Mouse (Mus musculus): ENCODE results near the gene Ccl7.

The Ccl7 gene

DNA sequence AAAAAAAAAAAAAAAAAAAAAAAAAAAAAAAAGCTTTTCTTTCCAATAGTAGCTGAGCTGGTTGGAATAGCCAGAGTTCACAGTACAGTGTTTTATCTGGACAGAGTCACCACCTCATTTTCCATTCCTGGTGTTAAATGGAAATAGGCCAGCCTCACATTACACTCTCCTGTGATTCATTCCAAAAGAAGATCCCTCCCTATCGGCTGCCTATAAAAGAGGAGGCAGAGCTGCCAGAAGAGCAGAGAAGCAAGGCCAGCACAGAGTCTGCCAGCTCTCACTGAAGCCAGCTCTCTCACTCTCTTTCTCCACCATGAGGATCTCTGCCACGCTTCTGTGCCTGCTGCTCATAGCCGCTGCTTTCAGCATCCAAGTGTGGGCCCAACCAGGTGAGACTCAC lies at the start of gene Ccl7:
Ccl7 (plus strand) TSS at position 242 of the 400 bp plus-strand sequence.
- no peak for DNase-seq

DNA sequence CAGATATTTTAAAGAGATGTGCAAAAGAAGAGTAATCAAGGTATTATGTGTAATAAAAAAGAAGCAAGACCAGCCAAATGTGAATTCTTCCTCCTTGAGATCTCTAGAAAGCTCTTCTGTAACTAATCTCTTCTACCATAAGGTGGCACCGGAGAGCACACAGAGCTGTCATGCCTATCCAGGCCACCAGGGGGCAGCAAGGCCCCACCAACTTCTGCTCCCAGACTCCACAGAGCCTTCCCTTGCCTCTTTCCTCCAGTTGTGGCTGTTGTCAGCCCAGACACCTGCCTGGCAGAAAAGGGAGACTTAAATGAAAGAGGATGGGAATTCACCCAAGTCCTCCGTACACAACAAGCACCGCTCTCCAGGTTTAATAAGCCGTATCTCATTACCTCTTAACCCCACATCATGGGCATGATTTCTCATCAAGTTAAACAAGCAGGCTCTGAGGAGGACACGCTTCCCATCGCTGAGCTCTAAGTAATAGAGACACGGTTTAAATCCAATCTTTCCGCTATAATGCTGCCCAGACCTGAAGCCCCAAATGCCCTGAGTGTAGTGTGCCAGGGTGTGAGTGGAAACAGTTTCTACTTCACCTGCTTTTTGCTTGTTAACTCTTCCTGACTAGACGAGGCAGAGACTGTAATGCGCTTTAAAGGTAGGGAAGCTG lies 49.2 kb upstream of the Ccl7 start:
- peak; percentile 50 for DNase-seq

DNA sequence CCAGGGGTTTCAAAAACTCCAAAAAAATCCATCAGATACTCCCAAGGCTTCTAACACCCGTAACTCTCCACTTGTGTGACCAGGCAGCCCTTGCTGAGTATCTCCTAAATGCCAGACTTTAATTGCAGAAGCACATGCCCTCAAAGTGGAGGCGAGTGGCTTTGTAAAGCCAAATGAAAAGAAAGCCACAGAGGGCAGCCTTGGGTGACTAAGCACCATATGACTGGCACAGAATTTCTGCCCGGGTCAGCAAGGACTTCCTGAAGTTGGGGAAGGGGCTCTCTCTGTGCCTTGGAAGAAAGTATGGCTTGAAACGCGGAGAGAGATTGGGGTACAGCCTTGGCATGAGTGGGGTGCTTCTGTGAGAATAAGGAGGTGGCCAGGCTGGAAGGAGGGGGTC lies 48.4 kb upstream of the Ccl7 start:
- no peak for DNase-seq

DNA sequence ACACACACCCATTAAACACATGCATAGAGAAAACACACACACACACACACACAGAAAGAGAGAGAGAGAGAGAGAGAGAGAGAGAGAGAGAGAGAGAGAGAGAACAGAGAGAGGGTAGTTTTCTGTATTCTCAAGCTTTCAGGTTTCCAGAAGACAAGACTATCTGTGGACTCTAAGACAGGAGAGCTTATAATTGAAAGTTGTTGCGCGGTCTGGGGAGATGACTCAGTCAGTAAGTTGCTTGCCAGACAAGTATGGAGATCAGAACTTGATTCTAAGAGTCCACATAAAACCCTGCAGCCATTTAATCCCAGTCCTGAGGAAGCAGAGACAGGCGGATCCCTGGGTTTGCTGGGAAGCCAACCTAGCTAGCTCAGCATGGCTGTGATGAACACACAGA lies 46.9 kb upstream of the Ccl7 start:
- no peak for DNase-seq

DNA sequence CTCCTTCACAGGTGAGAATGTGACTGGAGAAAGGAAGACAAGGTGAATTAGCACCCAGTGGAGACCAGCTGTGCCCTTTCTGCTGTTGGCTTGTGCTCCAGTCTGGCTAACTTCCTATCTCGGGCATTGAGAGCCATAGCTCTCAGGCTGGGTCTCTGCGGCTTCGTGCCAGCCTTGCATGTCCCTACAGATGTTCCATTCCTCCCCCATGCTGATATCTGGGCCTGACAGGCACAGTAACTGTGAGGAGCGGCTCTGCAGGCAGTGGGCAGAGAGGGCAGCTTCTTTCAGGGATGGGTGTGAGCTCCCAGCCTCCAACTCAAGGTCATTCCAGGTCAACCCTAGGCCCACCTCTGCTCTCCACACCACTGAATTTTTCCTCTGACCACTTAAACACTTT lies 46.0 kb upstream of the Ccl7 start:
- DNase-seq, result no peak

DNA sequence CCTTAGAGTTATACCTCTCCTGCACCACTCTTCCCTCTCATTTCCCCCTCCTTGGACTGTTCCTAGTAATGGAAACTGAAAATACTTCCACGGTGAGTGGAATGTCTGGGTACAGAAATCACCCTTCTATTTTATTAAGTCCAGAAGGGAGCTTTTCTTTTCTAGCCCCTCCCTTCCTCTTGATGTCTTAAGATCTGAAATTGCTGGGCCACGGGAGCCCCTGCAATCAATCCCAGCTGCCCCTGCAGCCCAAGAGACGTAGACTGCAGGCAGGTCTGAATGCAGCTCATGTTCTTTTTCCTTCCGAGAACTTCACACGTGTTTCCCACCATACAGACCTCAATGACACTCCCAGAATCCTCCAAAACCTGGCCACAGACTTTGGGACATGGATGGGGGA lies 44.9 kb upstream of the Ccl7 start:
- no peak for DNase-seq

DNA sequence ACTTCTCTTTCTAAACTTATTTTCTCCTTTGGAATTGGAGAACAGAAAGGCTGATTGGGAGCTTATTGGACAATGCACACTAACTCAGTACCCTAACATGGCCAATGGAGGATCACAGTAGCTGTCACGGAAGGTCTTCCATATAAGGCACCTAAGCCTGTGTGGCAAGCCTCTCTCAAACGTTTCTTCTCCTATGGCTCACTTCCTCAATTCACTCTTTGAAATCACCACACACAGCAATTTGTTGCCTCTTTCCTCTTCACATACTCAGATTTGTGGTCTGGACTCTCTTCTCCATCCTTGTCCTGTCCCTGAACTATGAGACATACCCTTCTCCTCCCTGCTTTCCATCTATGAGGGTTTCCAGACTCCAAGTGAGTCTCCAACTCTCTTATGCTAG lies 40.7 kb upstream of the Ccl7 start:
- DNase-seq, result no peak

DNA sequence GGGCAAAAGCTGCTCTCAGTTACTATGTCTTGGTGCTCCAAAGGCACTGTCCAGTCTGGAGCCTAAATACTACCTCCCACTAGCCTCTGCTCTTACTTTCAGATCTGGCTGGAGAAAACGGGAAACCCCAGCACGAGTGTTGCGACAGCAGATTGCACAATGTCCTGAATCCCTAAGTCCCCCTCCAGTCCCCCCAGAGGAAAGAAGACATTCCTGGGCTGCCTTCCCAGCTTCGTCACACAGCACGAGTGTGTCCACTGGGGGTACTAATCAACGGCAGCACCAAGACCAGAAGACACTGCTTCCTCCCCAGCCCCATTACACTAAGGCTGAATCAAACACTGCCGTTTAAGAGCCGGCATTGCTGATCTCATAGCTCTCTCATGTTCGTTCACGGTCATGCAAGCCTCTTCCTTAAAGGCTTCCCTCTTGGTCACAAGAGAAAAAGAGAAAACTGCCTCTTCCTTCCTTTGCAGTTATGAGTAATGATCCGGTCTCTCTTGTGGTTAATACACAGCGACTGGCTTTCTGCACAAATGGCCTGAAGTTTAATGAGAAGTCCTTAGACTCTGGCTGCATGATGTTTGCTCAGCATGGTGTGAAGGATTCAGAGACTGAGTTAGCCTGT lies 38.6 kb upstream of the Ccl7 start:
- no peak for DNase-seq

DNA sequence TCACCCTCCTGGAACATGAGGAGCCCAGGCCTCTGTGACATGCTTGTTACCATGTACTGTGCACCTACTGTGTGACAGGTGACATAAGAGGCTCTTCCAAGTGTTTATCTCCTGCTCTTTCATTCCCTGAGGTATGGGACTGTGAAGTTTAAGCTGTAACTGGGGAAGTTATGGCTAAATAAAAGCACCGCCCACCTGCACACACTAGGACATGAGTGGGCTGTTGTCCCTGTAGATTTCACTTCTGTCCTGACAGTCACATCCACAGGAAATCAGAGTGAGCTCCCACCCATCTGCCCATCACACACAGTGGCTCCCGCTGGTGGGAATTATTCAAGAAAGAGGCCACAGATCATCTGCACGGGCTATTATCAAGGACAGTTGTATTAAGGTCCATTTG lies 35.4 kb upstream of the Ccl7 start:
- no peak for DNase-seq

DNA sequence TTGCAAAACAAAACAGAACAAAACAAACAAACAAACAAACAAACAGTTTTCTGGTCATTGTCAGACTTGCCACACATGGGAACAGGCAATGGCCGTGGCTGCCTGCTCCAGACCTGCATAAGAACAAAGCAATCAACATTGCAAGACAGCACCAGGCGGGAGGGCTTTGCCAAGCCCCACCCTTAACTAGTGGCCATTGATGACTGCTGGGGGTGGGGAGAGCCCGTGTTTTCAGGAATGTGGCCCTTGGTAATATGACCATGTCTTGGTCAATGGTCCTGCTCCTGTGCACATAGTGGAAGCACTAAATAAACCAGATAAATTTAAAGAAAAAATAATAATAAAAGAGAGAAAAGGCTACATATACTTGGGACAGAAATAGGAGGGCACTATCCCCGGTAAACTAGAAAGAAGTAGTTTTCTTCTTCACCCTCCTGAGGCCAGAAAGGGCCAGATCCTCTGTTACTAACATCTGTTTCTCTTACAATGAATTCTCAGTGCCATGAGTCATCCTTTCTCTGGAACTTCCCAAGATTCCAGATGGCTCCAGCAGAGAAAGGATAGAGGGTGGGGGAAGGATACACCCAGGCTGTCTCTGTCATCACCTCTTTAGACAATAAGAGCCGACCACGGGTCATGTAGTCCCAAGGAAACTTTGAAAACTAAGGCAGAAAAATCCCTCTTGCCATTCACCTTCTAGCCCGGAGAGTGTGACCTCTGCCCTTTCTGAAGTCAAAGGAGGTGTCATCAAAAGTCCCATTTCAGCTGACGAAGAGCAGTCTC lies 33.9 kb upstream of the Ccl7 start:
- no peak for DNase-seq

DNA sequence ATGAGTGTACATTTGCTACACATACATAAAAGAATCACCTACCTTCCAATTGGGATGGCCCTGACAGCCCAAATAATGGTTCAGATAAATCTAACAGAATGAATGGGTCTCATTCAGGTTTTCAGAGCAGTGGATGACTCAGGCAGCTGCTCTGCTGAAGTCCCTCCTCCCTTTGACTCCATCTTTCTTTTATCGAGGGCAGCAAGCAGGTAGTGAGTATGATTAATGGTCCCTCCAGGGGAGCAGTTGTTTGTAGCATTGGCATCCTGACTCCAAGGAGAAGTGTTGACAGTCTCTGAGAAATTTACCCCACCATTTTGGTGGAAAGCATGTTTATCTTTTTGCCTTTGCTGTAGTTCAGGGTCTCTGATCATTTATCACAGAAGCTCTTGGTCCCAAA lies 31.8 kb upstream of the Ccl7 start:
- DNase-seq, result no peak

DNA sequence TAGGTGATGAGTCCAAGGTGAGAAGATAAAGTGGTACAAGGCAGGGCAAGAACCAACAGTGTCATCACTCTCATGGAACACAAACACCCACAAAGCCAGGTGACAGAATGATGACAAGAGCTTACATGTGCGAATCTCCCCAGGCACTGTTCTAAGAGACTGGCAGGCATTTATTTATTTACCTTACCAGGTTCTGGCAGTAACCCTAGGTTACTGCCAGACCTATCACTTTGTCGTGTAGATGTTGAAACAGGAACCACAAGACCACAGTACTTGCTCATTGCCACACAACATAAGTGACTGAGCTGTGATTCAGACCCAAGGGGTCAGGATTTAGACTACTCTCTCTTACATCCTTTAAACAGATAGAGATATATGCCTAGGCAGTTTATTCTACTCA lies 30.4 kb upstream of the Ccl7 start:
- DNase-seq, result no peak

DNA sequence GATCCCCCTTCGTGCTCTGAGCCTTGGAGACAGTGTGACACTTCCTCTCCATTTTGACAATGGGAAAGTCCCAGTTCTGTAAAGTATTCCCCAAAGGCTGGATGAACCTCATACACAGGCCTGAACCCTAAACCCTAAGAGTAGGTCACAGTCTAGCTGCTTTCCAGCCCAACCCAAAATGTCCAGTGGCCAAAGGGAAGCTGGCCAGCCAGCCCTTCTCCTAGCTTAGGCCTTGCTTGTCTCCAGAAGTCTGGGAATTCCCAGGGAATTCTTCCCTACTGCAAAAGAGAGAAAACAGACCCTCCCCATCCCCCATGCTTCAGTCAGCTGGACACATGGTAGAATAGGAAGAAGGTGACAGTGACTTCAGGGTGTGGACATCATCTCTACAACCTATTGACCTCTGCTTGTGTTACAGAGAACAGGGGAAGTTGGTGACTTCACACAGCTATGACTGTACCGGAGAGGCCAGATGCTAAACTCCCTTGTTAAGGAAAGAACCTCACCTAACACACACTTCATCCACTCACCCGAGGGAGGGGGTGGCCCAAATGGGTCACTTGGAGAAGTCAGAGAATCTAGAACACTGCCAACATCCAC lies 29.2 kb upstream of the Ccl7 start:
- no peak for DNase-seq

DNA sequence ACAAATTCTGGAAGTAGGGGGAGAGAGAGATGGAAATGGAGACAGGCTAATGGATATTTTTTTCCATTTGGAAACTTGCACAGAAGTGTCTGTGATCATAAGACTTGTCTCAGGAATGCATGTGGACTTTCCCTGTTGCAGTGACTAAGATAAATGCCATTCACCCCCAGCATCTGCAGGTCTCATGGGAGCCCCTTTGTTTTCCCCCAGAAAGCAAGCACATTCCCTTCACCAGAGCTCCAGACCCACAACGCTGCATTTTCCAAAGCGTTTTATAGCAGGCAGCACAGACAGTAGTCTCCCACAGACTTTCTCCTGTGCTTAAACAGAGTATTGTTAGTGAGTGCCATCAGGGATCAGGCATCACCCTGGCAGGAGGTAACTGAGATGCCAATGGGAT lies 26.1 kb upstream of the Ccl7 start:
- DNase-seq, result no peak

DNA sequence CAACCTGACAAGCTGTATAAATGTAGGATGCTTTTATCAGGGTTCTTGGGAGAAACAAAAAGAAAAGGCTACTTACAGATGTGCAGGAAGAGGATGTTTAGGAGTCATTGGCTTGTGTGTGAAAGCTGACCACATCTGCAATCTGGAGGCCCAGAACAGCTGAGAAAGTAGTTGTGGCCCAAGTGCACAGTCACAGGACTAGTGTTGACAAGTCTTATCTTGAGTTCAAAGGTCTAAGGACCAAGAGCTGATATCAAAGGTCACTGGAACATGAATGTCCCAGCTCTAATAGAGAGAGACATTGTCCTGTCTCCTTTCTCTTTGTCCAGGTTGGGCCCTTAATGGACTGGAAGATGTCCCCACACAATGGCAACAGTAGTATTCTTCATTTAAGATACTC lies 25.7 kb upstream of the Ccl7 start:
- DNase-seq, result no peak

DNA sequence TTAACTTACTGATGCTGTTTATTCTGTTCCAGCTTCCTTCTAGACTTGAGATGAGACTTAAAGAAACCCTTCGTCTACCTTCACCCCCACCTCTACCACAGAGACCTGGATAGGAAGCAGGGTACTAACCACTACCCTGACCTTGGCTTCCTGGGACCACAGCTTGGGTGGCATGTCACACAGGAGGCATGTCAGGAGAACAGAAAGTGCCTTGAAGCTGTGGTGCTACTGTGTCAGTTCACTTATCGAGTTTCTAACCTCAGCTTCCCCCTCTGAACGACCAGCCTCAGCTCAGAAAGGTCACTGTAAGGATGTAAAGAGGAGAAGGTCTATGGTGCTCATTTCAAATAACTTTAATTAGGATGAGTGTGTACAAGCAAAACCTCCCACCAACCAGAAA lies 24.1 kb upstream of the Ccl7 start:
- DNase-seq, result no peak

DNA sequence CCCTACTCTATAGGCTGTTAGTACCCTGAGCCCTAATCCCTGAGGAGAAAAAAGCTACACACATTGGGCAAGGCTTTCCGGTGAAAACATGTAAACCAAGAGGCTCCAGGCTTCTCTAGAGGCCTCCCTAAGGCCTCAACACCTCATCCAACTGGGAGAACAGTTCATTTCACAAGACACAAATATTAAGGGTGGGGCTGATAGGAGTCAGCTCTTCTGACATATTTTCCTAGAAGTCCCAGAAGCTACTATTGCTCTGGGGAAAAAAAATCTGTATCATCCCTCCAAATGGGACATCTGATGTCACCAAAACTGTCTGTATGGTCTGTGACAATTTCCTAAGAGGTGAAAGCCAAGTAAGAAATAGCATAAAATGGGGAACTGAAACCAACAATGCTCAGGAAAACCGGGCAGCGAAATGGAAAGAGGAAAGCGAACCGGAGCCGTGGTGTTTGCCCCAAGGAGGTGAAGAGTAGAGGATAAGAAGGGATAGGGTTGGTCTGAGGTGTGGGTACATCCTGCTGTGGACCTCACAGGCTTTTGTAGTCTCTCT lies 22.9 kb upstream of the Ccl7 start:
- DNase-seq, result no peak

DNA sequence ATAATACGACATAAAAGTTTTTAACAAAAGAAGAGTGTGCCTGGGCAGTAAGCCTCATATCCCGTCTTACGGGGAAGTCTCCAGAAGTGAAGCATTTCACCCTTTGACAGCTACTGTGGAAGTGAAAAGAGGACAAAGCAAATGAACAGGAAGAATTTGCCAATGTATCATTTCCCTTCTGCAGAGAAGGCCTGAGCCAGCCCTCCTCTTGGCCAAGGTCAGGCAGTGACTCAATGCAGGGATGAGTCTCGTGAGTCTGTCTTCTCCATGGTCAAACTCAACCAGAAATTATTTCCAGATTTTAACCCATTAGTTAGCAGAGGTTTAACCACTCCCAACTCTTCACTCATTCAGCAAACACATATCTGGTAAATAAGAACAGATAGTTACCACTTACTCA lies 21.7 kb upstream of the Ccl7 start:
- no peak for DNase-seq

DNA sequence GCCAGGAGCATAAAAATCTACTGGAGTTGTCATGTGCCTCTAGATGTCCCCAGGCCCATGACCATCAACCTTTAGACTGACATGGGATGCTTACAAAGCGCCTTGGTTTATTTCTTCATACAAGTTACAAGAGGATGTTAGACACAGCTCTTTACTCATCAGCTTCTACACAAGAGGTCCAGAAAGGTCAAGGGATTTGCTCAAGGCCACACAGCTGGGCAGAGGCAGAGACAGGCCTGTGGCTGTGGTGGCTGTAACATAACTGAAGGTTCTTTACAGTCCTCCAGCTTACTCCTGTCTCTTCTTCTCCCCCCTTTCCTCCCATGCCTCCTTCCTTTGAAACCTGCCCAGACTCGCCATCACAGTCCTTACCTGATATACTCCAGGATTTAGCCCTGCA lies 15.3 kb upstream of the Ccl7 start:
- DNase-seq, result no peak

DNA sequence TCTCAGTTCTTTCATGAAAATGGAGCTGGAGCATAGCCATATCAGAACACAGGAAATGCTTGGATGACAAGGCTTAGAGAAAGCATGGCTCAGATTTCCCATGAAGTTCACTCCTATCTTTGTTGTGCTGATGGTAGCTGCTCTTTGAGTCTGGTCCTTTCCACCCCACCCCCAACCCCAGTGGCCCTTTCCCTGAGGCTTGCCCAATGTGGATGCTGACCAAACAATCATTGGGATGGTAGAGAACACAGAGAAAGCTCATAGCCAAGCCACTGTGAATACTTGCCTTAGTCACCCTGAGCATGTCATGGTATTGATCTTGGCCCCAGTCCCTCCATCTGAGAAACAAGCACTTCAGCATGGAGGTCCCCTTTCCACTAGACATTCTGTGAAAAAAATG lies 13.4 kb upstream of the Ccl7 start:
- DNase-seq, result no peak

DNA sequence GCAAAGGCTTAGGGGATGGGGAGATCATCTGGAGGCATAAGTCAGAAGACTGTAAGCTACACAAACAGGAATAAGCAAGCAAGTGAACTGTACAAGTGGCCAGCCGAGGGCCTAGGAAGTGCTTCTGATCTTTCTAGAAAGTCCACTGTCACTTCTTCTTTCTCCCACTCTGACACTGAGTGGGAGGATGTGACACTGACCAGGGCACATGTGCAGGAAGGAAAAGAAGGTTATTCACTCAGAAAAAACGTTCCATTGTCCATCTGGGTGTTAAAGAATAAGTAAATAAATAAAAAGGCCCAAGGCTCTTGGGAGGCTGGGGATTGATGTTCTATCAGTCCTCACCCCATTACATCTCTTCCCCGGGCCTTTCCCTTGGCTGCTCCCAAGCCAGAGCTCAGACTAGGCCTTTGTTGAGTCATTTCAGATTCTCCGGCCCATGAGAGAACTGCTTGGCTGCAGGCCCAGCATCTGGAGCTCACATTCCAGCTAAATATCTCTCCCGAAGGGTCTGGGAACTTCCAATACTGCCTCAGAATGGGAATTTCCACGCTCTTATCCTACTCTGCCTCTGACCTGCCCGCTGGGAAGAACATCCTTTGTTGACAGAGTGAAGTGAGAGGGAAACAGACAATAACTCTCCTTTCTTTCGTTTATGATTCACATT lies 12.7 kb upstream of the Ccl7 start:
- no peak for DNase-seq

DNA sequence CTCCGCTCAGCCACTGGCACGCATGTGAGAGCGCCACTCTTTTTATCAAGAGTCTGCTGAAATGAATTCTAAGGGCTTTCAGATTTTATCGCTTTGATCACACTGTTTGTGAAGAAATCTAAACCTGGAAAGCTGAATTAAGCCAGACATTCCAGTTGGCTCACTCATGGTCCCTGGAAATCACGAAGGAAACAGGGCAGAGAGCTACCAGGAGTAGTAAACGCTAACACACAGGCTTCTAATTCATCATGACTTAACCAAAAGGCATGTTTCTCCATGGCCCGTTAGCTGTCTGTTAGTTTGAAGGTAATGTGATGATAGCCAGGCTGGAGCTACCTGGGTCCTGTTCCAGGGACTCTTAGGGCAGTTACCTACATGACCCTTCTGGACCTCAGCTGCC lies 11.1 kb upstream of the Ccl7 start:
- DNase-seq, result no peak

DNA sequence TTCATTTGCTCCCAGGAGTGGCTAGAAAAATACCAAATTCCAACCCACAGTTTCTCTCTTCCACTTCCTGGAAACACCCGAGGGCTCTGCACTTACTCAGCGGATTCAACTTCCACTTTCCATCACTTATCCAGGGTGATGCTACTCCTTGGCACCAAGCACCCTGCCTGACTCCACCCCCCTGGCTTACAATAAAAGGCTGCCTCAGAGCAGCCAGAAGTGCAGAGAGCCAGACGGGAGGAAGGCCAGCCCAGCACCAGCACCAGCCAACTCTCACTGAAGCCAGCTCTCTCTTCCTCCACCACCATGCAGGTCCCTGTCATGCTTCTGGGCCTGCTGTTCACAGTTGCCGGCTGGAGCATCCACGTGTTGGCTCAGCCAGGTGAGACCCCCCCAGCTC lies 10.2 kb upstream of the Ccl7 start, which contains the start of gene Ccl2:
Ccl2 (plus strand) TSS at position 216 of the 400 bp plus-strand sequence.
- no peak for DNase-seq

All from thymus, postnatal 14 days (tissue).